Mouse (Mus musculus) forebrain, embryonic 15.5 days (tissue): Measurements from ENCODE around the gene Paqr8. TPM values are rescaled to one million over a fixed set of nuclear protein-coding genes. Genes with fewer than 3 reads are reported as not detected.
A peak's percentile ranks its signal among the peaks of the same experiment; 100 is the strongest.
"Not testable (repeated sequence)": the region's sequence is repeated elsewhere in the genome, so short reads cannot be mapped to it uniquely, and the experiment has no call there.

ENCODE experiments used
- ATAC-seq: fragments of 200-750 bp; cut with Nextera tagmentation; replicated peaks from 2 replicates; pipeline ENCODE4 v1.8.0; 2017; ENCODE audit warnings: mild to moderate bottlenecking, moderate TSS enrichment, moderate library complexity
- H3K27ac ChIP-seq: fragments of 300-500 bp; sonication (generic); replicated peaks from 2 replicates; pipeline ENCODE4 v1.5.1; 2015; ENCODE audit warnings: mild to moderate bottlenecking, inconsistent platforms
- H3K27me3 ChIP-seq: fragments of 300-500 bp; sonication (generic); 2 replicates; pipeline ENCODE4 v1.6.1; 2015; ENCODE audit warnings: inconsistent platforms
- H3K36me3 ChIP-seq: fragments of 300-500 bp; sonication (generic); 2 replicates; pipeline ENCODE4 v1.6.1; 2015; ENCODE audit warnings: mild to moderate bottlenecking, inconsistent platforms
- H3K4me1 ChIP-seq: fragments of 300-500 bp; sonication (generic); 2 replicates; pipeline ENCODE4 v1.6.1; 2015; ENCODE audit warnings: inconsistent platforms
- H3K4me2 ChIP-seq: fragments of 300-500 bp; sonication (generic); replicated peaks from 2 replicates; pipeline ENCODE4 v1.6.1; 2015; ENCODE audit warnings: mild to moderate bottlenecking, inconsistent platforms
- H3K4me3 ChIP-seq: fragments of 300-500 bp; sonication (generic); 2 replicates; pipeline ENCODE4 v1.5.1; 2015; ENCODE audit warnings: mild to moderate bottlenecking, inconsistent platforms
- H3K9ac ChIP-seq: fragments of 300-500 bp; sonication (generic); replicated peaks from 2 replicates; pipeline ENCODE4 v1.6.1; 2015; ENCODE audit warnings: mild to moderate bottlenecking, inconsistent platforms
- H3K9me3 ChIP-seq: fragments of 300-500 bp; sonication (generic); 2 replicates; pipeline ENCODE4 v1.6.1; 2016; ENCODE audit warnings: inconsistent platforms
- WGBS: fragments of 180-500 bp; shearing (Covaris S2); methylation state at CpG from one replicate; pipeline ENCODE4 v1.1.7; 2015; ENCODE audit warnings: mixed read lengths; 5-methylcytosine and 5-hydroxymethylcytosine counted together
- polyA plus RNA-seq: library from polyadenylated mRNA; unstranded; fragments of >200 nt; fragmentation: Nextera tagmentation; extraction: Ambion mirVana; gene quantifications from 2 replicates; pipeline ENCODE4 v1.2.1, GENCODE M21; 2015

The Paqr8 gene
- polyA plus RNA-seq, 1 experiment from 2014 or later, result 22.5 TPM

GRCm38 (mm10) chr1:20915608-20916007, 25.2 kb downstream of the Paqr8 start:
- no peak overlapping the region for H3K27ac ChIP-seq

GRCm38 (mm10) chr1:20917496-20918050, 27.2 kb downstream of the Paqr8 start:
- no peak overlapping the region for H3K9ac ChIP-seq
- H3K9me3 ChIP-seq, result no peaks in the 10 kb centered on the region
- H3K4me2 ChIP-seq, result no peak overlapping the region
- no peak overlapping the region for H3K4me3 ChIP-seq
- 89% methylated on average over 6 of the region's 6 CpGs for WGBS
- H3K4me1 ChIP-seq, result peaks cover 2% of the 10 kb centered on the region
- no peak for ATAC-seq
- no peaks in the 10 kb centered on the region for H3K36me3 ChIP-seq
- no peak overlapping the region for H3K27ac ChIP-seq
- H3K27me3 ChIP-seq, result no peaks in the 10 kb centered on the region

More at GRCm38 (mm10) chr1:20915608-20916007, 25.2 kb downstream of the Paqr8 start:
- Histone ChIP-seq H3K4me1 (peaks cover 7% of the 10 kb centered on the region; the same call in 1 of the 2 replicates), H3K4me3 (no peak overlapping the region), H3K36me3 (no peaks in the 10 kb centered on the region), H3K9me3 (no peaks in the 10 kb centered on the region), H3K9ac (no peak overlapping the region), H3K27me3 (no peaks in the 10 kb centered on the region), H3K4me2 (no peak overlapping the region)
- no peak for ATAC-seq
- 85% methylated on average over 5 of the region's 5 CpGs for WGBS

- H3K4me3 ChIP-seq, result no peak overlapping the region
- ATAC-seq, result no peak
- H3K27ac ChIP-seq, result no peak overlapping the region
- no peaks in the 10 kb centered on the region for H3K27me3 ChIP-seq
- no peak overlapping the region for H3K4me2 ChIP-seq
- H3K9me3 ChIP-seq, result no peaks in the 10 kb centered on the region
- peaks cover 12% of the 10 kb centered on the region for H3K4me1 ChIP-seq
- 90% methylated on average over 2 of the region's 2 CpGs for WGBS
- H3K9ac ChIP-seq, result no peak overlapping the region
- H3K36me3 ChIP-seq, result no peaks in the 10 kb centered on the region
Observed at GRCm38 (mm10) chr1:20919728-20920127, 29.3 kb downstream of the Paqr8 start.

- Histone ChIP-seq H3K4me1 (peaks cover 12% of the 10 kb centered on the region), H3K27me3 (no peaks in the 10 kb centered on the region), H3K9ac (no peak overlapping the region), H3K4me2 (no peak overlapping the region), H3K27ac (no peak overlapping the region), H3K4me3 (no peak overlapping the region), H3K36me3 (no peaks in the 10 kb centered on the region), H3K9me3 (no peaks in the 10 kb centered on the region)
- no peak for ATAC-seq
- 75% methylated on average over 10 of the region's 10 CpGs for WGBS
Observed at GRCm38 (mm10) chr1:20921081-20921528, 30.7 kb downstream of the Paqr8 start.

GRCm38 (mm10) chr1:20922612-20923399, 32.4 kb downstream of the Paqr8 start:
- no peak overlapping the region for H3K4me3 ChIP-seq
- H3K4me1 ChIP-seq, result peaks cover 12% of the 10 kb centered on the region
- peak overlapping the region; percentile 25; the same call in 1 of the 2 replicates for H3K27ac ChIP-seq
- H3K9ac ChIP-seq, result no peak overlapping the region
- WGBS, result 41% methylated on average over 11 of the region's 11 CpGs
- H3K9me3 ChIP-seq, result no peaks in the 10 kb centered on the region
- no peak overlapping the region for H3K4me2 ChIP-seq
- H3K36me3 ChIP-seq, result no peaks in the 10 kb centered on the region
- peak; percentile 62 for ATAC-seq
- no peaks in the 10 kb centered on the region for H3K27me3 ChIP-seq

- H3K4me2 ChIP-seq, H3K9me3 ChIP-seq, H3K27ac ChIP-seq, ATAC-seq, H3K4me3 ChIP-seq, H3K9ac ChIP-seq, H3K36me3 ChIP-seq, H3K27me3 ChIP-seq: not testable (repeated sequence)
- 83% methylated on average over 7 of the region's 7 CpGs for WGBS
- H3K4me1 ChIP-seq, result peaks cover 12% of the 10 kb centered on the region
Observed at GRCm38 (mm10) chr1:20925324-20925723, 34.9 kb downstream of the Paqr8 start.

GRCm38 (mm10) chr1:20925926-20926325, 35.5 kb downstream of the Paqr8 start:
- Histone ChIP-seq H3K9me3 (no peaks in the 10 kb centered on the region), H3K4me3 (no peak overlapping the region), H3K36me3 (no peaks in the 10 kb centered on the region), H3K4me1 (peaks cover 12% of the 10 kb centered on the region), H3K9ac (no peak overlapping the region), H3K27me3 (no peaks in the 10 kb centered on the region), H3K4me2 (no peak overlapping the region), H3K27ac (no peak overlapping the region)
- 95% methylated on average over 4 of the region's 4 CpGs for WGBS
- no peak for ATAC-seq

GRCm38 (mm10) chr1:20926376-20926775, 36.0 kb downstream of the Paqr8 start:
- no peak overlapping the region for H3K4me3 ChIP-seq
- H3K9me3 ChIP-seq, result no peaks in the 10 kb centered on the region
- H3K4me1 ChIP-seq, result peaks cover 12% of the 10 kb centered on the region
- no peak overlapping the region for H3K9ac ChIP-seq
- H3K36me3 ChIP-seq, result no peaks in the 10 kb centered on the region
- no peak for ATAC-seq
- 86% methylated on average over 4 of the region's 4 CpGs for WGBS
- no peaks in the 10 kb centered on the region for H3K27me3 ChIP-seq
- no peak overlapping the region for H3K4me2 ChIP-seq
- no peak overlapping the region for H3K27ac ChIP-seq

- Histone ChIP-seq H3K4me1 (peaks cover 2% of the 10 kb centered on the region; the same call in 1 of the 2 replicates), H3K4me3 (no peak overlapping the region), H3K27ac (no peak overlapping the region), H3K9me3 (no peaks in the 10 kb centered on the region), H3K9ac (no peak overlapping the region), H3K36me3 (no peaks in the 10 kb centered on the region), H3K27me3 (no peaks in the 10 kb centered on the region), H3K4me2 (no peak overlapping the region)
- ATAC-seq, result no peak
- 80% methylated on average over 4 of the region's 4 CpGs for WGBS
Observed at GRCm38 (mm10) chr1:20928487-20928886, 38.1 kb downstream of the Paqr8 start.

GRCm38 (mm10) chr1:20933457-20933856, 43.1 kb downstream of the Paqr8 start:
- H3K27ac ChIP-seq, result no peak overlapping the region
- no peak overlapping the region for H3K9ac ChIP-seq
- no peaks in the 10 kb centered on the region for H3K27me3 ChIP-seq
- no peak overlapping the region for H3K4me2 ChIP-seq
- H3K9me3 ChIP-seq, result no peaks in the 10 kb centered on the region
- no peaks in the 10 kb centered on the region for H3K4me1 ChIP-seq
- H3K4me3 ChIP-seq, result no peak overlapping the region
- WGBS, result 27% methylated on average over 7 of the region's 7 CpGs
- peak; percentile 80 for ATAC-seq
- 0 out of 2 replicates have a peak, but pooled peaks cover 9% of the 10 kb centered on the region for H3K36me3 ChIP-seq

- H3K4me1 ChIP-seq, result no peaks in the 10 kb centered on the region
- H3K27ac ChIP-seq, result no peak overlapping the region
- peak; percentile 37; the same call in 1 of the 2 replicates for ATAC-seq
- H3K9me3 ChIP-seq, result no peaks in the 10 kb centered on the region
- WGBS, result 72% methylated on average over 22 of the region's 22 CpGs
- 0 out of 2 replicates have a peak, but pooled peaks cover 9% of the 10 kb centered on the region for H3K36me3 ChIP-seq
- no peak overlapping the region for H3K4me3 ChIP-seq
- no peak overlapping the region for H3K9ac ChIP-seq
- no peaks in the 10 kb centered on the region for H3K27me3 ChIP-seq
- no peak overlapping the region for H3K4me2 ChIP-seq
Observed at GRCm38 (mm10) chr1:20935106-20935505, 44.7 kb downstream of the Paqr8 start.

- no peaks in the 10 kb centered on the region for H3K27me3 ChIP-seq
- H3K4me1 ChIP-seq, result no peaks in the 10 kb centered on the region
- H3K9ac ChIP-seq, result no peak overlapping the region
- H3K9me3 ChIP-seq, result no peaks in the 10 kb centered on the region
- 22% methylated on average over 3 of the region's 3 CpGs for WGBS
- H3K4me2 ChIP-seq, result no peak overlapping the region
- peak; percentile 42; the same call in 1 of the 2 replicates for ATAC-seq
- 0 out of 2 replicates have a peak, but pooled peaks cover 9% of the 10 kb centered on the region for H3K36me3 ChIP-seq
- H3K27ac ChIP-seq, result no peak overlapping the region
- H3K4me3 ChIP-seq, result no peak overlapping the region
Observed at GRCm38 (mm10) chr1:20939046-20939445, 48.6 kb downstream of the Paqr8 start.
